Mouse (Mus musculus) myocyte (in vitro differentiated cells): ENCODE data around the gene Map4k1. TPM values are rescaled to one million over a fixed set of nuclear protein-coding genes. Genes with fewer than 3 reads are reported as not detected.
A peak's percentile ranks its signal among the peaks of the same experiment; 100 is the strongest.

Experiments used
- H3K27me3 ChIP-seq: one replicate; pipeline ENCODE4 v1.6.1; 2011; ENCODE audit not compliant: control insufficient read depth, insufficient read depth, insufficient read length
- H3K36me3 ChIP-seq: one replicate; pipeline ENCODE4 v1.6.1; 2011; ENCODE audit not compliant: control insufficient read depth, insufficient read depth
- H3K4me2 ChIP-seq: one replicate; pipeline ENCODE4 v1.6.1; 2011; ENCODE audit warnings: low read depth, control low read depth
- H3K4me3 ChIP-seq: one replicate; pipeline ENCODE4 v1.5.1; 2011; ENCODE audit warnings: mild to moderate bottlenecking, control low read depth, moderate library complexity
- H3K79me2 ChIP-seq: one replicate; pipeline ENCODE4 v1.6.1; 2011; ENCODE audit not compliant: control insufficient read depth, insufficient read depth
- H3ac ChIP-seq: one replicate; pipeline ENCODE4 v1.6.1; 2011; ENCODE audit not compliant: control insufficient read depth, insufficient read length
- CEBPB ChIP-seq: IDR thresholded peaks from 2 replicates; pipeline ENCODE4 v1.6.1; 2011; ENCODE audit warnings: mild to moderate bottlenecking, moderate library complexity; ENCODE audit not compliant: poor library complexity, insufficient read depth, severe bottlenecking
- E2F4 ChIP-seq: IDR thresholded peaks from one replicate; pipeline ENCODE4 v1.6.1; 2011; ENCODE audit warnings: mild to moderate bottlenecking, control low read depth, moderate library complexity; ENCODE audit not compliant: insufficient read depth
- MAX ChIP-seq: IDR thresholded peaks from one replicate; pipeline ENCODE4 v1.6.1; 2011; ENCODE audit warnings: low read depth, mild to moderate bottlenecking, control low read depth
- MYOD1 ChIP-seq, 3 experiments: IDR thresholded peaks; one replicate each; pipeline ENCODE4 v1.6.1; 2011; ENCODE audit warnings: control low read depth in 2 of 3, low read depth in 2 of 3, mild to moderate bottlenecking in 2 of 3, moderate library complexity in 1 of 3; ENCODE audit not compliant: insufficient read length in 2 of 3, control insufficient read depth in 1 of 3
- MYOG ChIP-seq, 3 experiments: IDR thresholded peaks; one replicate each; pipeline ENCODE4 v1.6.1; 2011; ENCODE audit warnings: control low read depth in 2 of 3, low read depth in 2 of 3, mild to moderate bottlenecking in 2 of 3; ENCODE audit not compliant: insufficient read length in 2 of 3, control insufficient read depth in 1 of 3, insufficient read depth in 1 of 3
- POLR2A ChIP-seq: IDR thresholded peaks from one replicate; pipeline ENCODE4 v1.6.1; 2011; ENCODE audit warnings: low read depth, mild to moderate bottlenecking, control low read depth, moderate library complexity; ENCODE audit not compliant: insufficient read length
- POLR2AphosphoS2 ChIP-seq: IDR thresholded peaks from one replicate; pipeline ENCODE4 v1.6.1; 2011; ENCODE audit warnings: low read depth, control low read depth; ENCODE audit not compliant: insufficient read length
- REST ChIP-seq: IDR thresholded peaks from one replicate; pipeline ENCODE4 v1.6.1; 2011; ENCODE audit warnings: mild to moderate bottlenecking, control low read depth, moderate library complexity; ENCODE audit not compliant: insufficient read depth, insufficient read length
- SRF ChIP-seq: IDR thresholded peaks from one replicate; pipeline ENCODE4 v1.6.1; 2011; ENCODE audit warnings: low read depth; ENCODE audit not compliant: control insufficient read depth, insufficient read length
- TCF12 ChIP-seq: IDR thresholded peaks from one replicate; pipeline ENCODE4 v1.6.1; 2011; ENCODE audit warnings: mild to moderate bottlenecking, control low read depth; ENCODE audit not compliant: poor library complexity, insufficient read depth, severe bottlenecking
- TCF3 ChIP-seq: IDR thresholded peaks from one replicate; pipeline ENCODE4 v1.6.1; 2011; ENCODE audit warnings: low read depth, control low read depth; ENCODE audit not compliant: insufficient read length
- USF1 ChIP-seq: IDR thresholded peaks from one replicate; pipeline ENCODE4 v1.6.1; 2011; ENCODE audit warnings: low read depth, mild to moderate bottlenecking, control low read depth, moderate library complexity
- polyA plus RNA-seq: library from polyadenylated mRNA; unstranded; fragments of >200 nt; fragmentation: generic; extraction: Trizol; gene quantifications from one replicate; pipeline ENCODE4 v1.2.1, GENCODE M21; 2012; ENCODE audit warnings: missing spikeins

Gene Map4k1
- polyA plus RNA-seq, 1 experiment = 0.18 TPM

DNA sequence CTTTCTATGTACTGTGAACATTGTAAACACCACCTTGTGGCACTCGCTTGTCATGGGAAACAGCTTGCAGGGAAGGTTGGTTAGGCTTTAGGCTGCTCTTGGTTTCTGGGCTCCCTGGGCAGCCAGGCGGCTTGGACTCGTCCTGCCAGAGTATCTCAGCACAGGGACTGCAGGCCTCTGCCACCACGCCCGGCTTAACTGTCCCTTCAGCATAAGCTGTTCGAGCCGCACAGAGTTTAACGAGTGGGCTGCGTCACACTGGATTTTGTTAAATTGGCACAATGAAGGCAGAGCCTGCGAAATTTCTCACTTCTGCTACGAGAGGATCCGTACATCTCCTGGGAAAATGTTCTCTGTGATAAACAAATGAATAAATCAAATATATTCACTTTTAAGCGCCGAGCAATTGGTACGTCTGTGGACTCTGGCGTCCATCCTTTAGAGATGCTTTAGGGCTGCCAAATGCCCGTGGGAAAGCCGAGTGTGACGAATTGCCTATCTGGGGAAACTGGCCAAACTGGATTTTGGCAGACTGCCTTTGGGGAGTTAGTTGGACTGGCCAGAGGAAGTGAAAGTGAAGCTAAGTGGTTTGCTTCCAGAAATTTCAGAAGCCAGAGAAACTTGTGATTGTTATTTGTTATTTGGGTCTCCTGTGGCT, 61.3 kb downstream of the Map4k1 start:
- peaks cover 4% of the 10 kb centered on the region for H3K36me3 ChIP-seq
- no peaks in the 10 kb centered on the region for H3K79me2 ChIP-seq
- TF ChIP-seq TCF12 (no peak), SRF (no peak), POLR2AphosphoS2 (no peak), TCF3 (no peak), MAX (no peak), CEBPB (no peak), E2F4 (no peak), REST (no peak)
- no peak overlapping the region for H3ac ChIP-seq
- no peaks in the 10 kb centered on the region for H3K27me3 ChIP-seq
- peak overlapping the region; percentile 60 for H3K4me2 ChIP-seq
- no peak overlapping the region for H3K4me3 ChIP-seq

GRCm38 (mm10) chr7:29043674-29044057, 61.8 kb downstream of the Map4k1 start:
- Histone ChIP-seq H3ac (no peak overlapping the region), H3K4me2 (peak overlapping the region; percentile 60), H3K36me3 (peaks cover 2% of the 10 kb centered on the region), H3K4me3 (no peak overlapping the region), H3K79me2 (no peaks in the 10 kb centered on the region), H3K27me3 (no peaks in the 10 kb centered on the region)
- TF ChIP-seq TCF12 (no peak), MYOG (IDR thresholded peaks at IDR 0.05; ENCODE audit: control insufficient read depth in 1 of 3, insufficient read depth in 1 of 3, insufficient read length in 2 of 3, low read depth in 2 of 3) (no peak), SRF (no peak), MAX (no peak), TCF3 (no peak), POLR2A (no peak)

GRCm38 (mm10) chr7:29044302-29044701, 62.5 kb downstream of the Map4k1 start:
- H3K4me2 ChIP-seq = no peak overlapping the region
- no peaks in the 10 kb centered on the region for H3K79me2 ChIP-seq
- H3K36me3 ChIP-seq = peaks cover 3% of the 10 kb centered on the region
- no peak overlapping the region for H3K4me3 ChIP-seq
- no peaks in the 10 kb centered on the region for H3K27me3 ChIP-seq
- H3ac ChIP-seq = no peak overlapping the region
- TF ChIP-seq POLR2AphosphoS2 (no peak), SRF (no peak), POLR2A (no peak)

GRCm38 (mm10) chr7:29046533-29046932, 64.7 kb downstream of the Map4k1 start:
- Histone ChIP-seq H3K4me2 (no peak overlapping the region), H3ac (no peak overlapping the region), H3K4me3 (no peak overlapping the region), H3K36me3 (peaks cover 4% of the 10 kb centered on the region), H3K79me2 (no peaks in the 10 kb centered on the region), H3K27me3 (no peaks in the 10 kb centered on the region)
- TF ChIP-seq E2F4 (no peak), TCF3 (no peak), CEBPB (no peak), MYOD1 (IDR thresholded peaks at IDR 0.05; ENCODE audit: control insufficient read depth in 1 of 3, insufficient read length in 2 of 3, low read depth in 2 of 3) (no peak), MYOG (IDR thresholded peaks at IDR 0.05; ENCODE audit: control insufficient read depth in 1 of 3, insufficient read depth in 1 of 3, insufficient read length in 2 of 3, low read depth in 2 of 3) (no peak), USF1 (no peak), MAX (no peak), POLR2A (no peak), POLR2AphosphoS2 (no peak), SRF (no peak), TCF12 (no peak), REST (no peak)

GRCm38 (mm10) chr7:29048070-29048469, 66.2 kb downstream of the Map4k1 start:
- peaks cover 4% of the 10 kb centered on the region for H3K36me3 ChIP-seq
- TF ChIP-seq MYOD1 (IDR thresholded peaks at IDR 0.05; ENCODE audit: control insufficient read depth in 1 of 3, insufficient read length in 2 of 3, low read depth in 2 of 3) (no peak), POLR2A (no peak), USF1 (no peak), SRF (no peak), MYOG (IDR thresholded peaks at IDR 0.05; ENCODE audit: control insufficient read depth in 1 of 3, insufficient read depth in 1 of 3, insufficient read length in 2 of 3, low read depth in 2 of 3) (no peak), TCF12 (no peak), E2F4 (no peak), TCF3 (no peak), POLR2AphosphoS2 (no peak), CEBPB (no peak), REST (no peak), MAX (no peak)
- no peak overlapping the region for H3K4me2 ChIP-seq
- H3K27me3 ChIP-seq = no peaks in the 10 kb centered on the region
- H3ac ChIP-seq = no peak overlapping the region
- H3K79me2 ChIP-seq = no peaks in the 10 kb centered on the region
- H3K4me3 ChIP-seq = no peak overlapping the region
